Mouse (Mus musculus): Measurements from ENCODE around the gene Oser1.

DNA sequence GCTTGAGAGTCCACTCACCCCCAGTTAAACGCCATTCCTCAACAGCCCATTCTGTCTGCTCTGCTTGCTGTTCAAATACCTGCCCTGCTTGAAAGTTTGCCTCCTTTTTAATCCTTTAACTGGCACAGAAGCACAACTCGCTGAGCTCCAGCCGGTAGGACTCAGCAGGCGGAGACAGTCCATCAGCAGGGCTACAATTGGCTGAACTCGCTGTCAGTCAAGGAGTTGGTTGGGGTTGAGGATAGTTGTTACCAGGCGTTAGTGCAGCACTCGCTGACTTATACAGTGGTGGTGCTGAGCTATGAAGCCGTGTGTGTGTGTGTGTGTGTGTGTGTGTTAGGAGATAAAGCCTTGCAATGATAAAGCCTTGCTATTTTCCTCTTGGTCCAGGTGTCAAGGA is 36.1 kb upstream of the Oser1 start:
- TF ChIP-seq CTCF (IDR thresholded peaks at IDR 0.05; ENCODE audit: low read depth, low read length) (no peak), GATA1 (IDR thresholded peaks at IDR 0.05; ENCODE audit: borderline replicate concordance, low read length) (no peak), TAL1 (conservative IDR thresholded peaks at IDR 0.05; ENCODE audit: low read depth, low read length) (no peak), POLR2AphosphoS5 (IDR thresholded peaks at IDR 0.05; ENCODE audit: insufficient replicate concordance, low read depth, low read length) (no peak)
